ENCODE assay signal across 9 mouse cellular contexts in genomic region chr7:64501536-64502270, GRCm38 (mm10). TPM values are rescaled to one million over a fixed set of nuclear protein-coding genes. Genes with fewer than 3 reads are reported as not detected.
A peak's percentile ranks its signal among the peaks of the same experiment; 100 is the strongest.
DNase-seq lines count a peak whose midpoint lies in the region; ATAC-seq and TF ChIP-seq lines count a peak whose summit lies in the region.
"Had no signal": no experiment of that assay in that cellular context is flagged by ENCODE, and none has a peak within 500 bp of the region (broad histone marks: within the 10 kb centered on the region; RNA-seq: fewer than 3 reads in every experiment).

Gene Apba2 (plus strand): TSS chr7:64501706.

- H3K4me1 ChIP-seq in cortical plate, adult 2 months (ENCODE audit: control insufficient read depth, insufficient read depth, low read length): peaks cover 14% of the 10 kb centered on the region
- no peaks in the 10 kb centered on the region for H3K4me1 ChIP-seq in heart, embryonic 14.5 days (ENCODE audit: control insufficient read depth in 2 of 2, insufficient read depth in 2 of 2, low read length in 2 of 2)
- H3K4me1 ChIP-seq in midbrain, embryonic 13.5 days (replicated peaks): peaks cover 39% of the 10 kb centered on the region

- peak within 1 kb of the TSS; percentile 83 for H3K4me2 ChIP-seq in heart, embryonic 14.5 days (ENCODE audit: low read length)
- peak within 1 kb of the TSS; percentile 63 for H3K4me2 ChIP-seq in midbrain, embryonic 13.5 days (replicated peaks)

- peak within 1 kb of the TSS; percentile 97 for H3K27ac ChIP-seq in cortical plate, adult 2 months (ENCODE audit: insufficient read depth, low read length)
- no peak within 1 kb of the TSS for H3K27ac ChIP-seq in heart, embryonic 14.5 days (replicated peaks in 1 of 2; ENCODE audit: control insufficient read depth in 1 of 2, insufficient read depth in 1 of 2, low read depth in 2 of 2, low read length in 2 of 2)
- H3K27ac ChIP-seq in midbrain, embryonic 13.5 days: peak within 1 kb of the TSS; percentile 98

- H3K36me3 ChIP-seq in heart, embryonic 14.5 days (ENCODE audit: control insufficient read depth, insufficient read depth, low read length): no peaks in the 10 kb centered on the region
- H3K36me3 ChIP-seq in midbrain, embryonic 13.5 days: no peaks in the 10 kb centered on the region

- peak; percentile 34; the same call in 1 of the 2 replicates for TF ChIP-seq POLR2A in cortical plate, adult 2 months (IDR thresholded peaks at IDR 0.05; ENCODE audit: extremely low read depth, insufficient read depth, low read length)

- peaks cover 49% of the 10 kb centered on the region for H3K27me3 ChIP-seq in heart, embryonic 14.5 days (ENCODE audit: control insufficient read depth, insufficient read depth, low read length)
- 0 out of 2 replicates have a peak, but pooled peaks cover 4% of the 10 kb centered on the region for H3K27me3 ChIP-seq in midbrain, embryonic 13.5 days

- under 1% methylated on average over 79 of the region's 96 CpGs for WGBS in heart, embryonic 14.5 days
- whole genome bisulfite sequencing in midbrain, embryonic 13.5 days: under 1% methylated on average over 76 of the region's 96 CpGs

- peak; percentile 42 for TF ChIP-seq CTCF in cortical plate, adult 2 months (IDR thresholded peaks at IDR 0.05; ENCODE audit: extremely low read depth, insufficient read depth, low read length)

- peak; percentile 57 for DNase-seq in thymus, postnatal 4 days
- no peak for DNase-seq in thymus, postnatal 36 days
- DNase-seq in layer of hippocampus, postnatal 36 days: peak; percentile 77 to 79
- peak; percentile 54 for DNase-seq in testis, postnatal 10 days (ENCODE audit: low spot score)

- peak within 1 kb of the TSS; percentile 75 for H3K4me3 ChIP-seq in cortical plate, adult 2 months (ENCODE audit: insufficient read depth, low read length)
- peak within 1 kb of the TSS; percentile 40 to 46 for H3K4me3 ChIP-seq in heart, embryonic 14.5 days (ENCODE audit: control insufficient read depth in 1 of 2, insufficient read depth in 1 of 2, low read depth in 1 of 2, low read length in 2 of 2)
- peak within 1 kb of the TSS; percentile 92 for H3K4me3 ChIP-seq in midbrain, embryonic 13.5 days (replicated peaks)
- H3K4me3 ChIP-seq: myocyte had no signal

- H3K9me3 ChIP-seq in heart, embryonic 14.5 days (ENCODE audit: control insufficient read depth, low read length): peaks cover 7% of the 10 kb centered on the region; the same call in 1 of the 2 replicates
- H3K9me3 ChIP-seq in midbrain, embryonic 13.5 days: 0 out of 2 replicates have a peak, but pooled peaks cover 4% of the 10 kb centered on the region

- peak; percentile 43; the same call in 1 of the 2 replicates for ATAC-seq in heart, embryonic 14.5 days (ENCODE audit: insufficient number of reproducible peaks, insufficient read depth, low FRiP score, low read depth)
- ATAC-seq in midbrain, embryonic 13.5 days: peak; percentile 90
- no peak for ATAC-seq in monocyte, adult 5-6 weeks (replicated peaks; ENCODE audit: insufficient number of reproducible peaks, low FRiP score, low TSS enrichment, poor library complexity, severe bottlenecking)

- no peak within 1 kb of the TSS for H3K9ac ChIP-seq in heart, embryonic 14.5 days (ENCODE audit: low read length)
- peak within 1 kb of the TSS; percentile 100 for H3K9ac ChIP-seq in midbrain, embryonic 13.5 days (replicated peaks)

RNA-seq across cellular contexts. Expression of gene Apba2, which starts in this region (rescaled TPM):
- polyA plus RNA-seq in cortical plate, adult 2 months (2012; rRNA removed): 188 and 204 TPM in 2 replicates
- 0.22 and 0.85 TPM in 2 replicates for polyA plus RNA-seq in heart, embryonic 14.5 days (2014; fragmentation: Nextera tagmentation; extraction: Ambion mirVana)
- total RNA-seq in layer of hippocampus, postnatal 36 days (2021): 100 to 1,000 TPM; 258 to 259 TPM
- polyA plus RNA-seq in midbrain, embryonic 13.5 days (2015; fragmentation: Nextera tagmentation; extraction: Ambion mirVana): 157 and 161 TPM in 2 replicates
- total RNA-seq in monocyte, adult 5-6 weeks (2017): not detected in 3 replicates
- polyA plus RNA-seq: myocyte had no signal

Comparison
In these comparisons a context has a peak if more than half of its experiments do, and no peak if none do; other contexts are left out.
1. RNA of gene Apba2 (total RNA-seq): 258 to 259 TPM in layer of hippocampus, postnatal 36 days; not detected in monocyte, adult 5-6 weeks; every median in the first group is over 100 times any median in the second.
2. RNA of gene Apba2 (polyA plus RNA-seq): 188 to 204 TPM in cortical plate, adult 2 months and 157 to 161 TPM in midbrain, embryonic 13.5 days; 0.22 to 0.85 TPM in heart, embryonic 14.5 days; every median in the first group is over 10 times any median in the second.
3. DNase-seq: peak in thymus, postnatal 4 days (single experiment), layer of hippocampus, postnatal 36 days (2 of 2) and testis, postnatal 10 days (single experiment); none in thymus, postnatal 36 days (0 of 2).
4. Peak in ATAC-seq, H3K4me3 ChIP-seq and H3K4me2 ChIP-seq in heart, embryonic 14.5 days; RNA of the gene not detected or under 1 TPM.
5. H3K27ac ChIP-seq: peak in cortical plate, adult 2 months (single experiment) and midbrain, embryonic 13.5 days (single experiment); none in heart, embryonic 14.5 days (0 of 2).
6. Peak in every context shown above with its lines, with median percentiles within 50 percentile points of each other: H3K4me3 ChIP-seq.